Mouse (Mus musculus) C2C12 (cell line): ENCODE results near the gene Ptpn14. TPM values are rescaled to one million over a fixed set of nuclear protein-coding genes. Genes with fewer than 3 reads are reported as not detected.

Source experiments
- H3K27me3 ChIP-seq: one replicate; pipeline ENCODE4 v1.6.1; 2011; ENCODE audit not compliant: control insufficient read depth, insufficient read depth, insufficient read length
- H3K36me3 ChIP-seq: one replicate; pipeline ENCODE4 v1.6.1; 2011; ENCODE audit not compliant: control insufficient read depth, insufficient read depth
- H3K4me3 ChIP-seq: one replicate; pipeline ENCODE4 v1.5.1; 2011; ENCODE audit warnings: mild to moderate bottlenecking, control low read depth; ENCODE audit not compliant: poor library complexity, insufficient read depth, severe bottlenecking
- H3K79me2 ChIP-seq: one replicate; pipeline ENCODE4 v1.6.1; 2011; ENCODE audit not compliant: control insufficient read depth, insufficient read depth
- H3K79me3 ChIP-seq: one replicate; pipeline ENCODE4 v1.6.1; 2011; ENCODE audit warnings: low read depth, control low read depth
- H3ac ChIP-seq: one replicate; pipeline ENCODE3; 2011; ENCODE audit warnings: low read depth; ENCODE audit not compliant: control insufficient read depth, insufficient read length
- CEBPB ChIP-seq: IDR thresholded peaks from one replicate; pipeline ENCODE4 v1.6.1; 2011; ENCODE audit warnings: low read depth, mild to moderate bottlenecking, control low read depth, moderate library complexity
- CTCF ChIP-seq: IDR thresholded peaks from one replicate; pipeline ENCODE4 v1.5.1; 2011; ENCODE audit not compliant: control insufficient read depth, insufficient read depth, insufficient read length
- FOSL1 ChIP-seq: IDR thresholded peaks from one replicate; pipeline ENCODE4 v1.8.0; 2011; ENCODE audit warnings: mild to moderate bottlenecking, low read length; ENCODE audit not compliant: poor library complexity, insufficient read depth, severe bottlenecking
- MAX ChIP-seq: IDR thresholded peaks from one replicate; pipeline ENCODE4 v1.6.1; 2011; ENCODE audit warnings: mild to moderate bottlenecking, control low read depth
- MYOD1 ChIP-seq: IDR thresholded peaks from one replicate; pipeline ENCODE4 v1.6.1; 2011; ENCODE audit warnings: low read depth; ENCODE audit not compliant: control insufficient read depth, insufficient read length
- MYOG ChIP-seq: IDR thresholded peaks from one replicate; pipeline ENCODE4 v1.6.1; 2011; ENCODE audit not compliant: control insufficient read depth, insufficient read length; ENCODE audit errors: extremely low read depth
- USF1 ChIP-seq: IDR thresholded peaks from one replicate; pipeline ENCODE4 v1.6.1; 2011; ENCODE audit warnings: low read depth, mild to moderate bottlenecking, control low read depth, moderate library complexity
- long read RNA-seq, 2 experiments: library from polyadenylated mRNA; unstranded; transcript quantifications; one replicate each; pipeline ENCODE4 v2.0.0; 2019 to 2020
- polyA plus RNA-seq: library from polyadenylated mRNA; unstranded; fragments of >200 nt; fragmentation: generic; extraction: Trizol; gene quantifications from one replicate; pipeline ENCODE4 v1.2.1, GENCODE M21; 2012; ENCODE audit warnings: missing spikeins

The Ptpn14 gene
- 23.4 TPM for polyA plus RNA-seq
- long read RNA-seq, experiment 1, full-length matches to known transcripts = 1 of 9 reads
- long read RNA-seq, experiment 1, partial matches to known transcripts = 3 of 9 reads
- long read RNA-seq, experiment 1, other reads (novel, unspliced or antisense) = 5 of 9 reads
- long read RNA-seq, experiment 2, full-length matches to known transcripts = 16 of 65 reads
- long read RNA-seq, experiment 2, partial matches to known transcripts = 35 of 65 reads
- long read RNA-seq, experiment 2, other reads (novel, unspliced or antisense) = 14 of 65 reads

DNA sequence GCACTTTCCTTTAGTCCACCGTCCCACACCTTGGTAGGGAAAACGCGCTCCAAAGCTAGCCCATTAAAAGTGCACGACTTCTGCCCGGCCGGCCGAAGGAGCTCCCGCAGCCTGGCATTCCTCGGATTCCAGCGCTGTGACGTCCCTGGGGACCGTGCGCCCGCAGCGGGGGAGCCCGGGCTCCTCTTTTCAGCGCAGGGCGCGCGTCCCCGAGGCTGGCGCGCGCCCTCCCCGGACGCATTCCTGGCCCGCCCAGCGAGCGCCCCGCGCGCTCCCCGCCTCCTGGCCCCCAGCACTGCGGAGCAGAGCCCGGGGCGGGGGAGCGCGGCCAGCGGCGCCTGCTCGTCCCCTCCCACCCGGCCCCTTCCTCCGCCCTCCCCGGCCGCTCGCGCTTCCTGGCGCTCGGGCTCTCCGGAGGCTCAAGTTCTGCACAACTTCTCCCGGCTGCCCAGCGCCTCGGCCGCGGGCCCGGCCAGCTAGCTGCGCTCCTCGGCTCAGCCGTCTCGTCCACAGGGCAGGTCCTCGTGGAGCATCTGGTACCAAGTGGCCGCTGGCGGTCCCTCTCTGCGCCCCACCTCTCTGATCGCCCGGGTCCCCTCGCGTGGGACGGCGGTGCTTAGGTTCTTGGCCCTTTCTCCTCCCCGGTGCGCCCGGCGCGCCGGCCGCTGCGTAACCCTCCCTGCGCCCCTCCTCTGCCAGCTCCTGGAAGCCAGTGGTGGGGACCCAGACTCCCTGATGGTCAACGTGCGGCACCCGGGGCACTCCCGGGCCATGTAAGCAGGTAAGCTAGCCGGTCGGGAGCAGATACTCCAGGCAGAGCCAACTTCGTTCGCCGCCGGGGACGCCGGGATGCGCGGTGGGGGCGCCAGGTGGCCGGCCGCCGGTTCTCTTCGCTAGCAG, at the start of gene Ptpn14:
Gene Ptpn14 (plus strand): TSS at position 385 of the 900 bp plus-strand sequence.
- H3K27me3 ChIP-seq = no peaks in the 10 kb centered on the region
- H3K4me3 ChIP-seq = peak within 1 kb of the TSS; percentile 91
- H3K79me3 ChIP-seq = peaks cover 45% of the 10 kb centered on the region
- peaks cover 51% of the 10 kb centered on the region for H3K79me2 ChIP-seq
- TF ChIP-seq FOSL1 (no peak), CEBPB (no peak), MAX (peak; percentile 22)
- peak within 1 kb of the TSS; percentile 79 for H3ac ChIP-seq
- H3K36me3 ChIP-seq = peaks cover 30% of the 10 kb centered on the region

GRCm38 (mm10) chr1:189679555-189679954, 48.5 kb upstream of the Ptpn14 start:
- Histone ChIP-seq H3K79me2 (peaks cover 10% of the 10 kb centered on the region), H3K79me3 (peaks cover 5% of the 10 kb centered on the region), H3K4me3 (no peak overlapping the region), H3ac (no peak overlapping the region), H3K36me3 (peaks cover 97% of the 10 kb centered on the region), H3K27me3 (no peaks in the 10 kb centered on the region)
- no peak for TF ChIP-seq MYOG
- no peak for TF ChIP-seq FOSL1
- TF ChIP-seq CTCF = no peak
- TF ChIP-seq MAX = no peak
- no peak for TF ChIP-seq USF1

- H3K36me3 ChIP-seq = peaks cover 54% of the 10 kb centered on the region
Measured at GRCm38 (mm10) chr1:189684786-189685415, 43.2 kb upstream of the Ptpn14 start.

DNA sequence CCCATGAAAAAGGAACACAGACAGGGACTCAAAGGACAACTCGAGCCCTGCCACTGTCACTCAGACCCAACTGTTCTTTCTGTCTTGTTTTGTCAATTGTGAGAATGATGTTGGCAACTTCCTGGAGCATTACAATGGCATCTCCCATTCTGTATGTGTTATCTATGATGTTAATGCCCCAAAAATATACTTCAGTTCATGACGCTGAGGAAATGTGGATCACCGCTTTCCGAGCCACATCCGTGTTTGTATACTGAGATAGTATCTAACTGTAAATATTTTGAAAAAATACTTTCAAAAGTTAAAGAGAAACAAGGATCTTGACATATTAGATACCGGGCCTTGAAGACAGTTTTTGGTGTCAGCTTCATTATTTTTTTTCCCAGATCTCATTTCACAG, 42.0 kb upstream of the Ptpn14 start:
- H3K79me3 ChIP-seq = peaks cover 25% of the 10 kb centered on the region
- peak overlapping the region; percentile 3 for H3K4me3 ChIP-seq
- H3ac ChIP-seq = no peak overlapping the region
- H3K27me3 ChIP-seq = no peaks in the 10 kb centered on the region
- TF ChIP-seq MYOD1 (no peak), USF1 (no peak), CEBPB (no peak), MAX (no peak), MYOG (no peak), FOSL1 (no peak), CTCF (no peak)
- peaks cover 38% of the 10 kb centered on the region for H3K79me2 ChIP-seq
- H3K36me3 ChIP-seq = peaks cover 42% of the 10 kb centered on the region

More at GRCm38 (mm10) chr1:189684786-189685415, 43.2 kb upstream of the Ptpn14 start:
- H3ac ChIP-seq = no peak overlapping the region
- peaks cover 25% of the 10 kb centered on the region for H3K79me3 ChIP-seq
- peaks cover 38% of the 10 kb centered on the region for H3K79me2 ChIP-seq
- no peak overlapping the region for H3K4me3 ChIP-seq
- TF ChIP-seq MAX (no peak), CEBPB (no peak), MYOG (no peak), MYOD1 (no peak), CTCF (no peak), USF1 (no peak), FOSL1 (no peak)
- H3K27me3 ChIP-seq = no peaks in the 10 kb centered on the region

- TF ChIP-seq FOSL1 = no peak
- no peak for TF ChIP-seq USF1
- TF ChIP-seq CTCF = no peak
- no peak for TF ChIP-seq MYOG
- TF ChIP-seq MAX = no peak
- TF ChIP-seq CEBPB = no peak
- TF ChIP-seq MYOD1 = no peak
- Histone ChIP-seq H3K79me3 (peaks cover 25% of the 10 kb centered on the region), H3K36me3 (peaks cover 25% of the 10 kb centered on the region), H3K4me3 (peak within 1 kb of the TSS; percentile 93), H3ac (peak within 1 kb of the TSS; percentile 95), H3K27me3 (no peaks in the 10 kb centered on the region), H3K79me2 (peaks cover 38% of the 10 kb centered on the region)
Measured at GRCm38 (mm10) chr1:189687654-189688387, 40.2 kb upstream of the Ptpn14 start, which contains the start of gene Cenpf. TSS of gene Cenpf (minus strand) at chr1:189688086.
